Mouse (Mus musculus) urinary bladder, postnatal 25 days (tissue): ENCODE results near the gene Larp7.

Source experiments
- DNase-seq: peaks from one replicate; pipeline ENCODE4 v3.0.0; 2022; ENCODE audit warnings: low spot score

Gene Larp7

DNA sequence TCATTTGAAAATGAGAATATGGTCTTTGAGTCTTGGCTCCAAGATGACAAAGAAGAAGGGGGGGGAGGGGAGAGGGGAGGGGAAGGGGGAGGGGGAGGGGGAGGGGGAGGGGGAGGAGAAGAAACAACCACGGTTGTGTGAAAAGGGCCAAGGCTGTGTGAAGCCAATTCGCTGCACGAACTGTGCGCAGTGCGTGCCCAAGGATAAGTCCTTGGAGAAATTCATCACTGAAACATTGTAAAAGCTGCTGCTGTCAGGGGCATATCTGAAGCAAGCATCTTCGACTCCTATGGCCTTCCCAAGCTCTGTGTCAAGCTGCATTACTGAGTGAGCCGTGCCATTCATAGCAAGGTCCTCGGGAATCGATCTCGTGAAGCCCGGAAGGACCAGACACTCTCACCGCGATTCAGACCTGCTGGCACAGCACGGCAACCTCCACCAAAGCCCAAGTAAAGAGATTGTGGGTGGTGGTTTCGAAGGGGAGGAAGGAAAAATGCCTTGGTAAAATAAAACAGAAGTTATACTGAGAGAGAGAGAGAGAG lies 40.3 kb downstream of the Larp7 start:
- DNase-seq = no peak

DNA sequence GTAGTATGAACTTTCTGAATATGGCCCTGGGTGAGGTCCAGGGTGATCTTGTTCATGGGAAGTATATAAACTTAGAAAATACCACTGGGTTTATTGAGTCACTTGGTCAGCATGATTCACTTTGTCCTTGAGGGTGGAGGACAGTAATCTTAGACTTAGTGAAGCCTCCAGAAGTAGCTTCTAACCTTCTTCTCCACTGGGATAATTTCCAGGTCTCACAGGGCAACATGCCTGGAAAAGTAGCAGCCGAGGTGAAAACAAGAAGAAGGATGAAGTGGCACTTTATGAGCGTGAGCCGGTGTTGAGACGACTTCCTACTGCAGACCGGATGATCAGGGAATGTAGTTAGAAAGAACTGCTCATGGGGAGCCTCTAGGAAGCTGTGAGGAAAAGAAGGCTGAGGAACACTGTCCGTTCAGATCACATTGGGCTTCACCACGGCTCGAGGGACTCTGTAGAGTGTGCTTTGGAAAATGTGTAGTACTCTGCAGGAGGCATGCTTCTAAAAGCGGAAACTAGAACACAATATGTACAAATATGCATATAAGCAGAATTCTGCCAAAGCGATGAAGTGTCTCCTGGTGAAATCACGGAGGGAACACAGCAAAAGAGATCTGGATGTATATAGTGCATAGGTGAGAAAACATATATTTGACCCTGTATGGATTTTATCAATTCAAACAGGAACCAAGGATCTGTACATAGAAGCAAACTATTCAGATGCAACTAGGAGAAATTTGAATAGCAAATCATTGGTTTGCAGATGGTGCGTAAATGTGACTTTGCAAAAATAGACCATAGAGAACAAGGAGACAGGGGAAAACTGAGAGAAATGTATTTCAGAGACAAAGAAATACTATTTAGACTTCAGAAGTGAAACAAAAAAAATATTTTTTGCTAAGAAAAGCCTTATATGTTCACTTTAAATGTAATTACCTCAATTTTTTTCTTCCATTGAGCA lies 41.1 kb downstream of the Larp7 start:
- no peak for DNase-seq

DNA sequence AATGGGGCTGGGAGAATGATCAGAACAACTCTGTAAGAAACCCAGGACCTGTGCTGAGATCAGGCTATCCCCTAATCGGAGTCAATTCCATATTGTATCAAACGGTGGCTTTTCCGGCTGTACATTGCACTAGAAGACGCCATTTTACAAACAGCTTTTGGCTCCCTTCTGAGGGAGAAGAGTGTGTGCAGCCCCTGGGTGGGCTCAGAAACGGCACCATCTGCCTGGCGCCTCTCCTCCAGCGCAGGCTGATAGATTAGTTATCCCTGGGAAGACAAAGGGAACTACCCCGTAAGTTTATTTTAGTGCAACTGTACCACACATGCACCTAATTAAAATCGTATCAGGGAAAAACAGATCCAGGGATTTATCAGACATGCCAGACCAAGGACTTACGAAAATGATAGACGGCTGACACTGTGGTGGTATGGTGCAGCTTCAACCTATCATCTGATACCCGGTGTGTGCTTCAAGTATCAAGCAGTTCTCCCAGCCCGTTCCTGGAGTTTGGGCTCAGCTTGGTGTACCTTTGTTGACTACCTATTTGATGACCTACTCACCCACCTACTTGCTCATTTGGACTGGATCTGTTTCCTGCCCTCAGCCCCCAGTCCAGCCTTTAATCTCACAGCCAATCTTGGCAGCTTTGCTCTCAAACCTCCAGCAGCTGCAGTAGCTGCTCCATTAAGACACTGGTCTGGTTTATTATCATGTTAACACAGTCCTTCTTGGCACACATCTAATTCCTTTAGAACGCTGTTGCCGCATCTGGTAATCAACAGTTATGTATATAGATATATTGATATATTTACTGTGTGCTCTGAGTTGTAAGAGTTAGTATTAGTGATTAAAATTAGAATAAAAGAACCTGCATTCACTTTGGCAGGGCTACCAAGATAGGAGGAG lies 45.0 kb downstream of the Larp7 start:
- no peak for DNase-seq

DNA sequence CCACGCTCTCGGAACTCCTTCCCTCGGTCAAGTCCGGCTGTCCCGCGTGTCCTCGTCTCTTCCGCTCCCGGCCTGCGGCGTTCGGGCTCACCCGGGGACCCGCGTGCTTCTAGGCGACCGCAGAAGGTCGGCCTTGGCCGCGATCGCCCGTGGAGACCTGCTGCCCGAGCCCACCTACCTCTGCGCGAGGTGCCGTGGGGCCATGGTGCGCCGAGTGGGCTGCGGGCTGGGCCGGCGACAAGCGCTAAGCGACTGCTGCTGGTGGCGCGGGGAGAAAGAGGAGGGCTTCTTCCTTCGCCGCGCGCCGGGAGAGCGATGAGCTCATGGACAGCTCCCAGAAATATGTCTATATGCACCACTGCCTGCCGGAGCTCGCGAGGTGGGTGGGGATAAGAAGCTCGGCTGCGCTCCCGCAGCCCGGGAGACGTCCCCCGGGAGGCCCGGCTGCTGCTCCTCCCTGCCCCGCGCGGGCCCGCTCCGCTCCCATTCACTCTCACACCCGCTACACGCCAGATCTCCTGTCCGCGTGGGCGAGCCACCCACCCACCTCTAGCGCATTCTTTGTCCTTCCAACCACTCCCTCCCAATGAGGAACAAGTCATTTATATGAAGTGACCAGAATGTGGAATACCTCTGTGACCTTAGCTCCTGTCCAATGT lies 54.3 kb downstream of the Larp7 start, which contains the start of gene Ank2:
Gene Ank2 (minus strand): TSS at position 609 of the 659 bp plus-strand sequence.
- DNase-seq = peak; percentile 22

DNA sequence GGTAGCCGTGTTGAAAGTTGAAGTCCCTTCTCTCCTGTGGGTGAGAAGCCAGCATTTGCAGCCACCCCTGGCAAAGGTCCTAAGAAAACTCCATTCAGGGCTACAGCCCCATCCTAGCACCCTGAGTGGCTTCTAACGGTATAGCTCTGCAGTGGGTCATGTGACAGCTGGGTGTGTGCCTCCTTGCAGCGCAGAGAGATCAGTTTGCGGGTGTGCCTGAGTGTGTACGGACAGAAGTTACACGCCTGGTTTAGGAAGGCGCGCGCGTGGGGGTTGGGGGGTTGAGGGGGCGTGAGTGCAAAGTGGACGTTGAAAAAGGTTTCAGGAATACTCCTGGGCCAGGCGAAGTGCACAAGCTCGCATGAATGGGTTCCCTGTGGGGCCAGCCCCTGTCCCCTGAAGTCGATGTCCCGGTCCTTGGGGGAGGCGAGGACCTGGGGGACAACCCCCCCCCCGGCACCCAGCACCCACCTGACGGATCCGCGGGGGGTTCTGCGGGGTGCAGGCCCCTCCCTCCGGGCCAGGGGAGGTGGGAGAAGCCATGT lies 54.9 kb downstream of the Larp7 start:
- no peak for DNase-seq

DNA sequence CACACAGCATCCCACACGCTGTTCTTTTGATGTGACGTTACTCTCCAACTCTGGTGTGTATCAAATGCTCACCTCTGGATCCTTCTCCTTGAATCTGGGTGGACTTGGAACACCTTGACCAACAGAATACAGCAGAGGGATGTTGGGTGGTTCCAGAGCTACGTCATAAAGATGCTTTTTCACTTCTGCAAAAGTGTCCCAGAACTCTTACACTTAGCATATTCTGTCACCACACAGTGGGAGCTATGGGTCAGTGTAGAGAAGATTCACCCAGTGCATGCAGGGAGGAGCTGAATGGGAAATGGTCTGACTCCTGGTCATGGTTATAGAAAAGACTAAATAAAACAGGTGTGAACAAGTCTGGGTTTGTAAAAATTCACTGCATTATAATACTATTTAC lies 60.5 kb downstream of the Larp7 start:
- DNase-seq = no peak

DNA sequence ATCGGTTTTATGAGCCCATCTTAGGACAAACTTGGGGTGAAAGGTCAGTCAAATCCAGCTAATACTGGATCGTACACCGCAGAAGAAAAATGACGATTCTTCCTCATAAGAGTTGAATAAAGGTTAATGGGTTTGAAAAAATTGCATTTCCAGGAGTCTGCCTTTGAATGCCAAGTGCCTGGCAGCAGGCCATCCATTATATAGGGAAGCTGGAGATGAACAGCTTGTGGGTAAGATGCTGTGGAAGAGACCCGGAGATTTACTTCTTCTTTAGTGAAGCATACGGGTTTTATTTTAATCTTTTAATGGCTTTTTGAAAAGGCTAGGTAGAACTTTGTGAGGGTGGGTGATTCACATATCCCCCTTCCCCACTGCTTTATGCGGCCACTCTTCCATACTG lies 65.8 kb downstream of the Larp7 start:
- DNase-seq = no peak
